Mouse (Mus musculus) heart, postnatal 25 days (tissue): Measurements from ENCODE around the gene Gm28269. TPM values are rescaled to one million over a fixed set of nuclear protein-coding genes. Genes with fewer than 3 reads are reported as not detected.

Experiments
- DNase-seq: peaks from one replicate; pipeline ENCODE4 v3.0.0; 2022; ENCODE audit warnings: low spot score
- intact Hi-C: fragments of 180-260 bp; cut with DNase I; formaldehyde crosslinking; loops from one replicate; pipeline ENCODE4 v1.15.1; 2025
- total RNA-seq, 2 experiments: library from RNA; stranded (reverse); gene quantifications; 2 replicates each; pipeline ENCODE4 v1.2.3; 2021

Gene Gm28269
- not detected for total RNA-seq

DNA sequence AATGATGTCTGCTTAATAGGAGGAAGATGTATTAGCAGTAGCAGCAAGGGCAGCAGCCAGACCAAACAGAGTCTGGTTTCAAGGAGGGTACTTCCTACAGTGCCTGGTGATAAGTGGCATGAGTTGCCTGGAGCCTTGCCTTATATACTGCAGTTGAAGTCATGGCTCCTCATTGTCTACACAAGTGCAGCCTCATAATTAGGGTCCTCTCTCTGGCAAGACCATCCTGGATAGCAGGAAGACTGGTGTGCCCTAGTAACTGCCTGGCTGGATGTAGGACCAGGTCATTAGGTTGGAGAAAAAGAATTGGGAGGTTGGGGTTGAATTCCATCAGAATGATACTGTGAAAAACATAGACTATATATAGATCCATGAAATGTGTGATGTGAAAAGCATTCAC lies at the start of gene Gm28269:
Gene Gm28269 (minus strand): TSS at position 101 of the 400 bp plus-strand sequence.
- intact Hi-C loops = no loop called here

DNA sequence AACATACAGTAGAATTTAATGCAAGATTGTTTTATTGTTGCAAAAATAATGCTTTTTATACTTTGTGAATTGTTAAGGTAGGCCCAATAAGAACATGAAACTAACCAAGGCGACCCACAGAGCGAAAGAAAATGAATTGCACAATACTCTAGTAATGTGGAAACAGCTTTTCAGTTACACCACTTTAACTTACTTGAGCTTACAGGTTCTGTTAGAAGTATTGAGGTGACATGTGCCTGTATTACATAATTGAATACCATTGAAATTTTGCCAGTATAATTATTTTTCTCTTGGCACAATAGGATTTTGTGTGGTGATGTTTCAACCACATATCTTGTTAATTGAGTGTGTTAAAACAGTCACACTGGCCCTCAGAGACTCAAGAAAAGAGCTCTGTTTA lies 28.0 kb downstream of the Gm28269 start:
- DNase-seq = no peak
- intact Hi-C loops = no loop called here

More for the DNA sequence above, at the start of gene Gm28269:
- DNase-seq = no peak

DNA sequence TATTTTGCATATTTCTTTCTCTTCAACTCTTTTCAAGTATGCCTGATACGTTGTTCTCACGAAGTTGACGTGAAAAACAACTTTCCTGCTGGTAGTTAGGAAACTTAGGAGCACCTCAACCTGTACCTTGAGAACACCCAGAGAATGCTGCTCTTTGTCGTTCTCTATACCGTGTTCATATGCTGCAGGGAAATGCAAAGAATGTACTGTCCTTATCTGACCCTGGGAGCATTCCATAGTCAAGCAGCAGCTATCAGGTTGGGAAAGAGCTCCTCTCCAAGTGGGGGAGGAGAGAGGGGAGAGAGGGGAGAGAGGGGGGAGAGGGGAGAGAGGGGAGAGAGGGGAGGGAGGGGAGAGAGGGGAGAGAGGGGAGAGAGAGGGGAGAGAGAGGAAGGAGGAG lies 29.6 kb downstream of the Gm28269 start:
- intact Hi-C loops = no loop called here
- DNase-seq = no peak

DNA sequence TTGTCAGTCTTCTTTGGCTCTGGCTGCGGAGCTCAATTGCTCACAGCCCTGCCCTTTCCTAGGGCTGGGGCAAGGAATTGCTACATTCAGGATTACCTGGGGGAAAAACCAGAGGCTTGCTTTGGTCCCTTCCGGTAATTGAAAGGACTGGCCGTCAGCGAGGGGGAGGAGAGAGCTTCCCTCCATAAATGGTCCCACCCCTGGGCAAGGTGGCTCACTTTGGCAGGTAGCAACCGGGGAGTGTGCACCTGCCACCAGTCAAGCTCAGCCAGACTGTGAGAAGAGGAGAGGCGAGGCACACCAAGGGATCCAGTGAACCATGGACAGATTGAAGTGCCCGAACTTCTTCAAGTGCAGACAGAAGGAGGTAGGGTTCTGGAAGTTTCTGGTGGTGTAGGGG lies 30.1 kb downstream of the Gm28269 start, which contains the start of gene Slc6a14:
Gene Slc6a14 (plus strand): TSS at position 68 of the 400 bp plus-strand sequence.
- intact Hi-C loops = no loop called here
- DNase-seq = no peak

DNA sequence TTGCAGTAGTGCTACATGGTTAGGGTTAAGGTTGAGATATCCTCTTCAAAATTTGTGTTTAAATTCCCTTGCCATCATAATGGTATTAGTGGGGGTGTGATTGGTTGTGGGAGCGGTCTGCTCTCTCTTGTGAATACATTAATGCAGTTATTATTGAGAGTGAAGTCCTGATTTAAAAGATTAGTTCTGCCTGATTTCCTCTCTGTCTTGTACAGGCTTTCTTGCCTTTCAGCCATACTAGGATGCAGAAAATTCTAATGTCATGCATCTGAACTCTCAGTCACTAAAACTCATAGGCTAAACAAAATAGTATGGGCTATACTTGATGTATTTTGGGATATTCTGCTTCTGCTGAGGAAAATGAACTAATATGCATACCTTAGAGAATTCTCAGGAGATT lies 40.4 kb downstream of the Gm28269 start:
- intact Hi-C loops = no loop called here
- no peak for DNase-seq

DNA sequence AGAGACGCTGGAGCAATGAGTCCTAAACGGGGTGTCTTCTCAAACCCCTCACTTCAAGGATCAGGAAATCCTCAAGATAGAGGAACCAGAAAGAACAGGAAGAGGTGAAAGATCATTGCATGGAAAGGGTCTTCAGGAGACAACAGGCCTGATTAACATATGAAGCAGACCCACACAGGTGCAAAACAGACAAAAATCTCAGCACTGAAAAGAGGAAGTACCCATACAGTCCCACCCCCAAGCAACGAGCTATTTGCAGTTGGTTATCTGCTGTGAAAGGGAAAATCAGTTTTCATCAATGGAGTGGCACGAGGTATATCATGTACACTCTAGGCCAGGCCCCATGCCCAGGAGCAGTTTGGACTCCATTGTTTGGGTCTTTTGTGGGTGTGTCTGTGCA lies 43.3 kb downstream of the Gm28269 start:
- intact Hi-C loops = no loop called here
- DNase-seq = no peak

DNA sequence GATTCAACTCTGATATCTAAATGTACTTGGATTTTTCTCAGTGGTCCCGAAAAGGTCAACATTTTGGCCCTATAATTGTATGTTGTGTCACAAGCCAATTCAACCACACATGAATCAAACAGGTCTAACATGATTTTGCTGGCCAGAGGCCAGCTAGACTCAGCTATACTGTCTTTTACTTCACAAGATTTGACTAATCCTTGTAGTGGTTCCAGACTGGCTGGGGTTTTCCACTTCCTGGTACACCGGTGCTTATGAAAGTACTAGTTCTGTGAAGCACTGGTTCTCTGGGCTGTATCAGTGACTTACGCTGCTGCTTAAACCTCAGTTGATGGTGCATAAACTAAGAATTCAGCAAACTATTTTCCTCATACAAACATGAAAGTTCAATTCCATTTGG lies 49.2 kb downstream of the Gm28269 start:
- DNase-seq = no peak
- intact Hi-C loops = no loop called here

DNA sequence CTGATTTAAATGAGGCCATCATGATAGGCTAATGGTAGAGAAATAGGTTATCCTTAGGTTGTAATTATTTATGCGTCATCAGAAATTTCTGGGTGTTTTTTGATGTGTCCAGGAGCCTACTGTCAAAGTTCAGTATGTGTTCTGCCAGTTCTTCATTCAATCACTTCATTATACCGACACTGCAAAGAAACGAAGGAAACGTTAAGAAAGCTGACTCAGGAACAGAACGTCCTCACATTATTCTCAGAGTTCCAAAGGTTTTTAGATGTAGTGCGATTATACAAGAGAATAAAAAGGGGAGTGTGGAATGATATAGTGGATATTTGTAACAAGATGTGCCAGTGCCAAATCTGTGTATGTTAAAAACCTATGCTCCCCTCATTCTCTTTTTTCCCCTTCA lies 49.7 kb downstream of the Gm28269 start:
- DNase-seq = no peak
- intact Hi-C loops = no loop called here

Other genes with a start within 250 kb of the Gm28269 start
- gene Slc6a14, start 30.2 kb downstream of the Gm28269 start, total RNA-seq = under 1 TPM; 0.08 to 0.13 TPM